Mouse (Mus musculus) megakaryocyte progenitor cell, adult 5-6 weeks (primary cell): ENCODE measurements around the gene Il25. TPM values are rescaled to one million over a fixed set of nuclear protein-coding genes. Genes with fewer than 3 reads are reported as not detected.

Experiments
- ATAC-seq: replicated peaks from 2 replicates; pipeline ENCODE4 v1.8.0; 2016; ENCODE audit warnings: mild to moderate bottlenecking, moderate TSS enrichment, inconsistent platforms; ENCODE audit not compliant: poor library complexity
- total RNA-seq, 2 experiments: library from RNA; stranded (forward) in 1 of 2; stranded (reverse) in 1 of 2; fragments of 157-497, 149-512 nt in 1 of 2; fragments of 200-1000 nt in 1 of 2; gene quantifications; 2 replicates each; pipeline versions ENCODE4 v1.2.3 to v1.2.4; 2015 to 2017

Il25 gene
- total RNA-seq, 2 experiments from 2014 or later = not detected

GRCm38 (mm10) chr14:54981934-54982333, 49.4 kb downstream of the Il25 start:
- ATAC-seq = no peak

Other genes with a start within 250 kb of the Il25 start
- 75.7 and 80.2 TPM in 2 replicates for gene 1700123O20Rik, start 246.5 kb upstream of the Il25 start, total RNA-seq (2015)
- gene 1700123O20Rik, start 246.5 kb upstream of the Il25 start, total RNA-seq (2017) = 47.3 and 52.3 TPM in 2 replicates
- gene Acin1, start 245.8 kb upstream of the Il25 start, total RNA-seq (2015) = 170 and 177 TPM in 2 replicates
- 223 and 235 TPM in 2 replicates for gene Acin1, start 245.8 kb upstream of the Il25 start, total RNA-seq (2017)
- 0.12 TPM in 1 of 2 replicates, not detected in the other for gene Gm29776, start 233.9 kb upstream of the Il25 start, total RNA-seq (2015)
- not detected in 2 replicates for gene Gm29776, start 233.9 kb upstream of the Il25 start, total RNA-seq (2017)
- 24.2 and 33.5 TPM in 2 replicates for gene Cebpe, start 220.5 kb upstream of the Il25 start, total RNA-seq (2015)
- 52.6 and 82.0 TPM in 2 replicates for gene Cebpe, start 220.5 kb upstream of the Il25 start, total RNA-seq (2017)
- gene Slc7a8, start 150.7 kb upstream of the Il25 start, total RNA-seq (2015) = 4.7 and 7.7 TPM in 2 replicates
- gene Slc7a8, start 150.7 kb upstream of the Il25 start, total RNA-seq (2017) = 1.4 and 2.0 TPM in 2 replicates
- gene Rnf212b, start 118.6 kb upstream of the Il25 start, total RNA-seq (2015) = not detected in 2 replicates
- gene Rnf212b, start 118.6 kb upstream of the Il25 start, total RNA-seq (2017) = not detected in 2 replicates
- gene Homez, start 61.7 kb upstream of the Il25 start, total RNA-seq (2015) = 9.6 and 20.5 TPM in 2 replicates
- gene Homez, start 61.7 kb upstream of the Il25 start, total RNA-seq (2017) = 10.0 and 15.0 TPM in 2 replicates
- gene Ppp1r3e, start 55.1 kb upstream of the Il25 start, total RNA-seq (2015) = 19.0 and 26.3 TPM in 2 replicates
- 2.8 and 5.0 TPM in 2 replicates for gene Ppp1r3e, start 55.1 kb upstream of the Il25 start, total RNA-seq (2017)
- 3.5 and 4.0 TPM in 2 replicates for gene Bcl2l2, start 49.3 kb upstream of the Il25 start, total RNA-seq (2015)
- 7.2 and 9.5 TPM in 2 replicates for gene Bcl2l2, start 49.3 kb upstream of the Il25 start, total RNA-seq (2017)
- not detected in 2 replicates for gene Gm20521, start 49.3 kb upstream of the Il25 start, total RNA-seq (2015)
- 0.30 and 1.5 TPM in 2 replicates for gene Gm20521, start 49.3 kb upstream of the Il25 start, total RNA-seq (2017)
- gene Pabpn1, start 40.2 kb upstream of the Il25 start, total RNA-seq (2015) = 103 and 113 TPM in 2 replicates
- 320 and 416 TPM in 2 replicates for gene Pabpn1, start 40.2 kb upstream of the Il25 start, total RNA-seq (2017)
- gene Slc22a17, start 19.6 kb upstream of the Il25 start, total RNA-seq (2015) = 1.3 and 3.0 TPM in 2 replicates
- gene Slc22a17, start 19.6 kb upstream of the Il25 start, total RNA-seq (2017) = 1.3 and 1.4 TPM in 2 replicates
- gene Efs, start 6.6 kb upstream of the Il25 start, total RNA-seq (2015) = not detected in 2 replicates
- not detected in 2 replicates for gene Efs, start 6.6 kb upstream of the Il25 start, total RNA-seq (2017)
- gene Cmtm5, start 3.6 kb downstream of the Il25 start, total RNA-seq (2015) = not detected in 2 replicates
- gene Cmtm5, start 3.6 kb downstream of the Il25 start, total RNA-seq (2017) = not detected in 2 replicates
- gene Myh6, start 34.2 kb downstream of the Il25 start, total RNA-seq (2015) = not detected in 2 replicates
- not detected in 2 replicates for gene Myh6, start 34.2 kb downstream of the Il25 start, total RNA-seq (2017)
- not detected in 2 replicates for gene Gm17428, start 44.2 kb downstream of the Il25 start, total RNA-seq (2015)
- gene Gm17428, start 44.2 kb downstream of the Il25 start, total RNA-seq (2017) = not detected in 2 replicates
- not detected in 2 replicates for gene Myh7, start 61.9 kb downstream of the Il25 start, total RNA-seq (2015)
- gene Myh7, start 61.9 kb downstream of the Il25 start, total RNA-seq (2017) = not detected in 2 replicates
- gene Ngdn, start 82.8 kb downstream of the Il25 start, total RNA-seq (2015) = 57.0 and 72.1 TPM in 2 replicates
- gene Ngdn, start 82.8 kb downstream of the Il25 start, total RNA-seq (2017) = 58.4 and 63.3 TPM in 2 replicates
- 2.5 and 3.1 TPM in 2 replicates for gene Zfhx2, start 159.6 kb downstream of the Il25 start, total RNA-seq (2015)
- 0.75 and 1.1 TPM in 2 replicates for gene Zfhx2, start 159.6 kb downstream of the Il25 start, total RNA-seq (2017)
- 7.3 and 7.7 TPM in 2 replicates for gene Thtpa, start 162.1 kb downstream of the Il25 start, total RNA-seq (2015)
- gene Thtpa, start 162.1 kb downstream of the Il25 start, total RNA-seq (2017) = 10.9 and 11.5 TPM in 2 replicates
- 31.3 and 52.7 TPM in 2 replicates for gene Ap1g2, start 173.9 kb downstream of the Il25 start, total RNA-seq (2015)
- 17.4 and 18.3 TPM in 2 replicates for gene Ap1g2, start 173.9 kb downstream of the Il25 start, total RNA-seq (2017)
- not detected in 2 replicates for gene Jph4, start 184.2 kb downstream of the Il25 start, total RNA-seq (2015)
- gene Jph4, start 184.2 kb downstream of the Il25 start, total RNA-seq (2017) = not detected in 2 replicates